Mouse (Mus musculus): ENCODE data around the gene Dcp1b. TPM values are rescaled to one million over a fixed set of nuclear protein-coding genes. Genes with fewer than 3 reads are reported as not detected.
"Not testable (repeated sequence)": the region's sequence is repeated elsewhere in the genome, so short reads cannot be mapped to it uniquely, and the experiment has no call there.

The Dcp1b gene
- total RNA-seq, 2 experiments from 2014 or later: 16.4 to 22.6 TPM

DNA sequence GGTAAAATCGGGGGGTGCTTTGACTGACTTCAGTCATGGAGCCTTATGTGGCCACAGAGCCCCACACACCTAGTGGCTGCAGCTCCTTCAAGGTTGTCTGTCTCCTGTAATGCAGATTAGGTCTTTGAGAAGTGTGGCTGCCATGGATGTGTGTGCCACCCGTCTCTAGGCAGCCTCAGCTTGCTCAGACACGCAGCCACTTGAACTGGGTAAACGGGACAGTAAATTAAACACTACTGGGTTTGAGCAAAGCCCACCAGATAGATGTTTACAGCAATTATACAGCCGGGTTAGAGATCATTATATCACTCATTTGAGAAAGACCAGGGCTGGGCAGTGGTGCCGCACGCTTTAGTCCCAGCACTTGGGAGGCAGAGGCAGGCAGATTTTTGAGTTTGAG lies 19.5 kb downstream of the Dcp1b start:
- DNase-seq (ENCODE audit: low spot score in 2 of 2): no peak

DNA sequence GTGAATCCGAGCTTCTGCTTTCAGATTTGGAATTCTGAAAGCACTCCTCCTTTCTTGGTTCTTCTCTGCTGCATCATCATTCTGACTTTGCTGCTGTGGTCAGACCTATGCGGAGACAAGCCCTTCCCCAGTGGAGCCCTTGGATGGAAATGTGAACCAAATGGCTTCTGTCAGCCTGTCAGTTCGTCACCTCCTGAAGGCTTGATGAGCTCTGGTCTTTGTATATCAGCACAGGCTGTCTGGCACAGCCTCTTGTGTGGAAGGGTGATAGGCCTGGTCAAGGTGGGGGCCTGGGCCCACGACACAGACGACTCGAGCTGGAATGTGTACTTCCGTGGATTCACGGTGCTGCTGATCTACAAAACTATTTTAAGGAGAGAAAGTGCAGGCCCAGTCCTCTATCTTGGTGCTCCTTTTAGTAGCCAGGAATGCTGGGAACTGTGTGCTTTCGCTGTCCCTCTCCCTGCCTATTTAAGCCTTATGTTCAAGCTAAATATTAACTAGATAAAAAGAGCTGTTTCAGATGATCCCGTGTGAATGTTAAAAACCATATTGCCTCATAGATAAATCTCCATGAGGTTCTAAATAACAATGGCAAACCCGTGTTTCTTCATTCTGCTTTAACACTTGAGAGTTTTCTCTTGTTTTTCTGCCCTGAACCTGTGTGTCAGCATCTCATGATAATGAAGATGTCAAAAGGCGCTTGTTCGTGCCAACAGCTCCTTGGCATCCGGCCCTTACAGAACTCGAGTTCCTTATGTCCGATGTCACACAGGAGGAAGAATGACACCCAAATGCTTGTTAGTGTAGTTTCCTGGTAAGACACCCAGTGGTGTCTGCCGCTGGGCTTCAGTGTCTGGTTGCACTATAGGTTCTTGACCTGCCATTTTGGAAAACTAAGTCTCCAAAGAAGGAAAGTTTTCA lies 21.6 kb downstream of the Dcp1b start, which contains the start of gene Cacna1c:
Gene Cacna1c, minus strand, starts transcription at position 37 of the 924 bp plus-strand sequence.
- DNase-seq (ENCODE audit: low spot score in 2 of 2): no peak

DNA sequence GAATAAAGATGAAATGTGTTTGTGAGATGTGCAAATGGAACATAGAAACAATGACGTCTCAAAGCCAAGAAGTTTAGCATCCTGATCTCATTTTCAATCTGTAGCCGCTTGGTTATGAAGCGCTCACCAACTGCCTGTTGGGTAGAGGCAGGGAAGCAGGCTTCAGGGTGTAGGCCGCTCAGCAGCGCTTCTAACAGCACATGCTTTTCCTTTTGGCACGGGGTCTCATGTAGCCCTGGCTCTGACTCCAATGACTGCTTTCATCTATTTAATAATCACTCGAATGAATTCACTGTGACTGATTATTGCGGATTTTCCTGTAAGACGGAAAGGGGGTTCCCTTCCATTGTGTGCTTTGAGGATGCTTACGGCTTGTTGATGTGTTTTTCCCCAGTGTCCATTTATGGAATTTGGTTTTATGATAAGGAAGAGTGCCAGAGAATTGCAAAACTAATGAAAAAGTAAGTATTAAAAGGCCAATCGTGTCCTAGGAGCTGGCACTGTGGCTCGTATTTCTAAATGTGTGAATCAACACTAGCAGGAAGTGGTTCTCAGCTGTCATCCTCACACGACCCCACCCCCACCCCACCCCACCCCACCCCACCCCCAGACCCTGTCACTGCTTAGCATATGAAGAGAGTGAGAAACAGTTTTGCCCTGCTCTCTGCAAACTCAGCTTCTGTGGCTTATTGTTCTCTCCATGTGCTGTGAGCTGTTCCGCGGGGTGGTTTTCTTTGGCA lies 23.7 kb downstream of the Dcp1b start:
- DNase-seq (ENCODE audit: low spot score in 2 of 2): peak; percentile 40 to 59

DNA sequence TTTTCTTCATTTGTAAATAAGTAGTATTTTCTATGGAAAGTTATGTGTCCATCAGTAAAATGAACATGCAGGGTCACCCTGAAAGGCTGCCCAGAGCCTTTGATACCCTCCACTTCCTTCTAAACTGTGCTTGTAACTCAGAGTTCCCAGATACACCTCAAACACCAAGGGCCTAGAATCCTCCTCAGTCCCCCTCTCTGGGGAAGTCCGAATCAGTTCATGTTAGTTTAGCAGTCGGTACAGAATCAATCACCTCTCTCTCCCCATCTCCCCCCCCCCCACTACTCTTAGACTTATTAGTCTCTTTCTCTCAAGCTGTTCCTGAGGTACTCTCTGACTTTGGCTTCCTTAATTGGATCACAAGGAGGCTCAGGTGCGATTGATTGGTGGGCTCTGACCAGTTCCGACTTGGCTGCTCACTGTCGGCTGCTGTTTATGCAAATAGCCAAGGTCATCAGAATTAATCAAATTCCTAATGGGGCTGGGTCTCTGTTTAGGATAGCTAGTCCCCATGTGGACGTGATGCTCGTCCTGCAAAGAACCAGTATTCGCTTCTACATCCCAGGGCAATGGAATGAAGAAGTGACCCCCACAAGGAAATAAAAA lies 24.3 kb downstream of the Dcp1b start:
- DNase-seq (ENCODE audit: low spot score in 2 of 2): no peak

DNA sequence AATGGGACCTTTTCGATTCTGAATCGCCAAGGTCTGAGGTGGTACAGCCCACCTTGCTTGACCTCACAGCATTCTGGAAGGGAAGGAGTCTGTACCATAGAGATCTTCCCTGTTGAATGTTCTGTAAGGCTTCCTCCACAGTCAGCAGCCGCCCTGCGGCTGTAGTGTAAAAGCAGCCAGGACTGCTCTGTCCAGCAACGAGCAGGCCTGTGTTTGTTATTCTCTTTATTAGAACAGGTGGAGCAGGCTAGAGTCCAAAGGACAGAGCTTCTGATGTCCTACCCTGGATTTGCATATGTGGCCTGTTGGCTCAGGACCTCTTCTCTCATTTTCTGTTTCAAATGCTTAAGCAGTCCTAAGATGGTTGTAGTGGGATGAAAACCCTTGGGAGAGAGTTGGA lies 25.3 kb downstream of the Dcp1b start:
- DNase-seq (ENCODE audit: low spot score in 2 of 2): no peak

DNA sequence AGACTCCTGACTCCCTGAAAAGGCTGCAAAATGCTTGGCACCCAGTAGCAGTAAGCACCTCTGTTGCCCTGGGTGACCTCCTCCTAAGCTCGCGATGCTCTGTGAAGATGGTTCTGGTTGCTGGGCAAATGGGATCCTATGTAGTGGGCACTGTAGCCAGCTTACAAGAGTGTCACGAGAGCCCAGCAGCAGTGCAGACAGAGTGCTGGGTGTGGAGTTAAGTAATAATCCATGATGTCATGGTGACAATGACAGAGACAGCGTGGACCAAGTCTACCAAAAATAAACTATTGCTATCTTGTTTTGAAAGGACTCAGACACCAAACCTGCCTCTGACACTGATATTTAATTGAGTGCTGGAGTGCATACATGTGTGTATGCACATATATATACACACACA lies 26.5 kb downstream of the Dcp1b start:
- no peak for DNase-seq (ENCODE audit: low spot score in 2 of 2)

DNA sequence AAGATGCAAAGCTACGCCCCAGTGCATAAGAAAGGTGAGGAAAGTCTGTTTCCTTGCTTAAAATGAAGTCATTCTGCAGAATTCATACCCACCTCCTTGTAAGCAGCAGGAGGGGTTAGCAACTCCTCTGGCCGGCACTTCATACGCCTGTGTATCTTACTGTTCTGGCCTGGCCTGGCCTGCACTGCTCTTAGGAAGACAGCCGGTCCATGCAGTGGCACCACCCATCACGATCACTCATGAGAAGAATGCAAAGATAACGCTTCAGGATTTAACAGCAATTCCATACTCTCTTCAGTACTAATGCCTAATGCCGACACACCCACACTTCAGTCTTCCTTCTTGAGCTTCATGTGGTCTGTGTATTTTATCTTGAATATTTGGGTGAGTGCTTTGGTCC lies 29.2 kb downstream of the Dcp1b start:
- DNase-seq (ENCODE audit: low spot score in 2 of 2): no peak

DNA sequence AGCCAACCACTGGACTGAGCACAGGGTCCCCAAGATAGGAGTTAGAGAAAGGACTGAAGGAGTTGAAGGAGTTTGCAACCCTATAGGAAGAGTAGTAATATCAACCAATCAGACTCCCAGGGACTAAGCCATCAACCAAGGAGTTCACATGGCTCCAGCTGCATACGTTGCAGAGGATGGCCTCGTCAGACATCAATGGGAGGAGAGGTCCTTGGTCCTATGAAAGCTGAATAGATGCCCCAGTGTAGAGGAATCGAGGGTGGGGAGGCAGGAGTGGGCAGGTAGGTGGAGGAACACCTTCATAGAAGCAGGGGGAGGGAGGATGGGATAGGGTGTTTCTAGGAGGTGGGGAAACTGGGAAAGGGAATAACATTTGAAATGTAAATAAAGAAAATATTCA lies 29.9 kb downstream of the Dcp1b start:
- DNase-seq (ENCODE audit: low spot score in 2 of 2): no peak

DNA sequence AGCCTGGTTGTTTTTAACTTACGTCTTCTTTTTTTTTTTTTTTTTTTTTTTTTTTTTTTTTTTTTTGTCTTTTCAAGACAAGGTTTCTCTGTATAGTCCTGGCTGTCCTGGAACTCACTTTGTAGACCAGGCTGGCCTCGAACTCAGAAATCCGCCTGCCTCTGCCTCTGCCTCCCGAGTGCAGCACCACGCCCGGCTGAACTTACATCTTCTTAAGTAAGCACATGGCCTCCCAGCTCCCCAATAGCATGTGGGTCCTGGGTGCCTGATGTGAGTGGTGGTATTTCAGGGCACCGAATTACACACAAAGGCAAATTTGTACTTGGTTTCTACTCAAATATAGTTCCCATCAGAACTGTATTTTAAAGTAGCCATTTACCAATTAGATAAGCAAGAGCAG lies 31.0 kb downstream of the Dcp1b start:
- not testable (repeated sequence) for DNase-seq (ENCODE audit: low spot score in 2 of 2)

DNA sequence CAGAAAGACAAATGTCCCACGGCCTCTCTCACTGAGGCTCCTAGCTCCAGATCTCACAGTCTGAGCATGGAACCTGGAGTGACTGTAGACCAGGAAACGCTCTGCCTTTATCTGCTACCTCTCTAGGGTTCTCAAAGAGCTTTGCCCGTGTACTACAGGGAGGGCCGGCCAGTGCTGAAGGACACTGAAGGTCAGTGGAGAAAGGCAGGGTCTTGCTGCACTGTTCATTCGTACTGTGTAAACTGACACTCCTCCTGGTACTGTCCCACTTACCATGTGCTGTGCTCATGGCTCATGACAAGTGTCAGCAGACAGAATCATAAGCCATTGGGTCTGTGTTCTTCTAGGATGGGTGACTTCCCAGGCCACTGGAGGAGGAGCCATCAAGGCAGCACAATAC lies 38.3 kb downstream of the Dcp1b start:
- DNase-seq (ENCODE audit: low spot score in 2 of 2): no peak

DNA sequence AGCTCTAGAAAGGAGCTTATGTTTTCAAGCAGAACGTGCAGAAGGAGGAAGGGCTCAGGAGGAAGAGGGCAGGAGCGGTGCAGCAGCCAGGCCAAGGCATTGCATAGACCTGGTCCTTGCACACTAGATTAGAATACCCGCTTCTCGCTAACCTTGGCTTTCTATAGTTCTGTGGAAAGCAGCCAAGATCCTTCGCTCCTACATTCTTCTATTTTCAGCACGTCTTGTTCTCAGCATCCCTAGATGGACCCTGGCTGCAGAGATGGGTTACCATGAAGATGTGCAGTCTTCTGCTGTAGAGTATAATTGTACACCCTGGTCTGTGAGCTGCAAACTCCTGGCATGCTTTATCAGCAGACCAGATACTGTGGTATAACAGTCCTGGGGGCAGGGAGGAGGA lies 39.1 kb downstream of the Dcp1b start:
- DNase-seq (ENCODE audit: low spot score in 2 of 2): no peak

DNA sequence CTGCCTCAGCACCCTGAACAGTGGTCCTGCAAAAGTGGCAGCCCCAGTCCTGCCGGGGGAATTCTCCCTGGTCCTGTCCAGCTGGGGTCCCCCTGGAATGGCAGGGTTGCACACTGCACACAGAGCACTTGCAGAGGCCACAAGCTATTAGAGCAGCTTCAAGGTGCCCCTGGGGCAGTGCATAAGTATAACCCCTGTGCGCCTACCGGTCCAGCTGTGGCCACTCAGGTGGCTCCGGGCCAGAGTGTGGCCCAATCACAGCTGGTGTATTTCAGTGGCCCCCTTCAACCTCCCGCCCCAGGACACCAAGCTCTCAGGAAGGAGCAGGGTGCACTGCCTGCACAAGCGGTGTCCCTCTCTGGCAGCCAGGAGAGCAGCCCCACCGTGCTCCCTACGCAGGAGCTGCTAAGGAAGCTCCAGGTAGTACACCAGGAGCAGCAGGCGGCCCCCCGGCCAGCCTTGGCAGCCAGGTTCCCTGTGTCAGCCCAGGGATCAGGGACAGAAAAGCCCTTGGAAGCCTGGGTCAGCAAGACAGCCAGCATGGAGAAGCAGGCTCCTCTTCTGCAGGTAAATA lies 40.1 kb downstream of the Dcp1b start:
- no peak for DNase-seq (ENCODE audit: low spot score in 2 of 2)

DNA sequence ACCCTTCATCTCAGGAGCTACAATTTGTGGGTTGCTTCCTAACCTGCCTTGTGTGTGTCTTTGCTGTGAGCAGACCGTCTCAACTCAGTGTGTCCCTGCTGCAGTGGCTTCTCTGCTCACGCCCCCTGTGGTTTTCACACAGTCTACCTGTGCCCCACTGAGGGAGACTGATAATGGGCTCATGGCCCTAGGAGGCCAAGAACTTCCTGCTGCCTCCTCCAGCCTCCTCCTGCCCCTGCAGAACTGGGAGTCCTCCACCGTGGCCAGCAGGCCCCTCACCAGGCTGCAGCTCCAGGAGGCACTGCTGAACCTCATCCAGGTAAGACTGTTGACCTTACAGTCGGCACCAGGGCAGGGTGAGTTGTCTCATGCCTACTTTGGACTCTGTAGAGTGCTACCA lies 42.6 kb downstream of the Dcp1b start:
- no peak for DNase-seq (ENCODE audit: low spot score in 2 of 2)

DNA sequence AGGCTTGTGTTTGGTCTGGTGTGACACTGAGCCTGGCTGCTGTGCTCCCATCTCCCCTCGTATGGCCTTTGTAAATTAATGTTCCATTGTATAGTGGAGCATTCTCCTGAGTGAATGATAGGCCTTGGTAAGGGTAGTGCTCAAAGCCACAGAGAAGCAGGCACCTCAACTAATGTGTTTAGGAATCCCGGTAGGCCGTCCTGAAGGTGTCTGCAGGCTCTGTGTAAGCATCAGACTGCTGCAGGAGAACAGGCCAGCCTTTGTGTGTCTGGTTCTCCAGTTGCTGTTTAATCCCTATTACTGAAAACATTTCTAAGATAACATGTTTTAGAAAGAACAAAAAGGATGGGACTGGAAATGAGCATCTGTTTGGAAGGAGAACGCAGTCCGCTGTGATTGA lies 43.5 kb downstream of the Dcp1b start:
- DNase-seq (ENCODE audit: low spot score in 2 of 2): no peak

DNA sequence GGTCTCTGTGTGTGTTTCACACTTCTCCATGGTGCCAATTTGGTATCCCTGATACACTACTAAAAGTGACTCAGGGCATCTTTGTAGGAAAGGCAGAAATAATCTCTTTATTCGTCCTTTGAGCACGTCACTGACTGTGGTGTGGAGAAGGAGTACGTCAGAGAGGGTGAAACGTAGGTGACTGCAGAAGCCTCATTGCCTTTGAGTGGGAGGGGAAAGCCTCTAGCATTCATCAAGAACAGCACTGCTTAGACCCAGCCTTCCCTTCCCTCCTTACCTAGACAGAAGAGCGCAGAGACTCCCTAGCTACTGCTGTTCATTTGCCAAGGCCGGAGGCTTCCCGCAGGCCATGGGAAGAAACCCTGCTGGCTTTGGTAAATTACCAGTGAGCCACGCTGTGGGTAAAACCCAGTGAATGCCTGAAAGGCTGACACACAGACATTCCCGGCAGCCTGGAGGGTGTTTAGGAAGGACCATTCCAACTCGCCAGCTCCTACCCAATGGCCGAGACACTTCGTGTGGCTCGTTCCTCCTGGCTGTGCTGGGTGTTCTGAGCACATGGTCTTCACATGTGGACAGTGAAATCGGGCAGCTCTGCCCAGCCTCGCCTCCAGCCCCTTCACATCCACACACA lies 44.3 kb downstream of the Dcp1b start:
- no peak for DNase-seq (ENCODE audit: low spot score in 2 of 2)

DNA sequence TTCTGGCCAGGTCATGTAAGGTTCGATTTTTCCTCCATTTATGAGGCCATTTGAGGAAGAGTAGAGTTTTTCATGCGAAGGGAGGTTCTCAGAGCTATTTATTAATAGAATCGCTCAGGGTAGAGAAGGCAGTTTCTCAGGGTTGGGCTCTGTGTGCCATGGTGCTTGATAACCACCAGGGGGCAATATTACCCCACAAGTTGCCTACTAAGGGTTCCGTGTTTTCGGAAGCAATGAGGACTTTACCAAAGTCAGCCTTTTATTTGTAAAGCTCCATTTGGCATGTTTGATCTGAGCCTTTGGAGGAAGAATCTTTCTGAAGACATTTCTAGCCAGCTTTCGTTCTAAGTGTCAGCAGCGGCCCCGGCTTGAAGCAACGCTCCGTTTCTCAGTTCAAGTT lies 45.2 kb downstream of the Dcp1b start:
- peak; percentile 77 for DNase-seq (ENCODE audit: low spot score in 2 of 2)

DNA sequence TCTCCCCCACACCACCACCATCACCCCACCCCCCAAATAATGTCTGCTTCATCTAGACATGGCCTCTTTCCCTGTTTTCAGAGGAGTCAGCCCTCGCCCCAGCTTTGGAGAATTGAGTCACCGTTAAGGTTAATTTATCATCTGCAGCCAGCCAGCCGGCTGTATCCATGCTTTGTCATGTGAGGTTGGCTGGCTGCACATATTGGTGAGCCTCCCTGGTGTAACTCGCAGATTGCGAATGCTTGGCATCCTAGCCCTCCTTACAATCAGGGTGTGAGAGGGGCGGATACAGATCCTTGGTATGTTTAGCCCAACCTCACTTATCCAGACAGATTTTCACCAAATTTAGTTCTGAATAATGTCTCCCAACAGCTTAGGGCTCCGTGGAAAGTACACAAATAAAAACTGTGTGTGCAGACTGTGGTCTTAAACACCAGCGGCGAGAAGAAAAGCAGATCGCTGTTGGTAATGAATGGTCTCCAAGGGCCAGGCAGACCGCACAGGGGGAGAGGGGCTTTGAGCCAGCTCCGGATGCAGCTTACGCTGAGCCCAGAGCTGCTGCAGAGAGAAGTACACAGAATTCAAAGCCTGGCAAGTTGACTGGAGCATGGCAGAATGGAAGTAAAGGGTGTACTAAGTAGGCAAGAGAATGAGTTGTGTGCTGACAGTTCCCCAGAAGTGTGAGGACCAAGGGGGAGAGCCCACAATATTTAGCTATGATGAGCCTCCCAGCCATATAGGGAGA lies 49.6 kb downstream of the Dcp1b start:
- peak; percentile 41 to 54 for DNase-seq (ENCODE audit: low spot score in 2 of 2)

DNA sequence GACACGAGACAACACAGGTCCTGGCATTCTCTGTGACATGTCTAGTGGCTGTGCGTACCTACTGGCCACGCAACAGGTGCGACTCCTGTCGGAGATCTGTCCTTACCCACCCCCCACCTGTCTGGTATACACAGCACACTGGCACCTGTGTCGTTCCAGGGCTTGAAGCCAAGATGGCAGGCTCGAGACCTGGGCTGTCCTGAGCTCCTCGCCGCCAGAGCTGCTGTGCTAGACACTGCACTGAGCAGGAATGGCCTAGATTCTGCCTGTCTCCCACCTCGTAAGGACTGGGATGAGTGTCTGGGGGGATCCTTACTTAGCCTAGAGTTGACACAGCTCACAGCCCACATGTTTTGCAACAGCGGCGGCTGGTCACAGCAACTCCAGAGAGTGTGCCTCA lies 50.2 kb downstream of the Dcp1b start:
- peak in 1 of 2 experiments; percentile 14 for DNase-seq (ENCODE audit: low spot score in 2 of 2)

DNA sequence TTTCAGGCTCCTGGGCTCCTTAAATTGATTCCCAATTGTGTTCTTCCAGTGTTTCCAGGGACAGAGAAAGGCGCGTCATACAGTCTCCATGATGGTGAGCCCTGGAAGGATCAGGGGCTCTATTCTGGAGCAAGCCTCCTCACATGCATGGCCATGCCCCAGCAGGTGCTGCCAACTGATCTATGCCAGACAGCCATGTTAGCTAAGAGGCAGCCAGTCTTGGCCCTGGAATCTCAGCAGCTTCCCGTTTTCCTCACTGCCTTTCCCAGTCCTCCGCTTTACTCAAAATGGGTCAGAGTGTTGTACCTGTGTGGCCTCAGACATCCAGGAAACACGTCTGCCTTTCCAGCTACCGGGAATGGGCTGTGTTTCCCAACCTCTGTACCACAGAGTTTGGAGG lies 50.7 kb downstream of the Dcp1b start:
- peak in 1 of 2 experiments; percentile 17 for DNase-seq (ENCODE audit: low spot score in 2 of 2)

DNA sequence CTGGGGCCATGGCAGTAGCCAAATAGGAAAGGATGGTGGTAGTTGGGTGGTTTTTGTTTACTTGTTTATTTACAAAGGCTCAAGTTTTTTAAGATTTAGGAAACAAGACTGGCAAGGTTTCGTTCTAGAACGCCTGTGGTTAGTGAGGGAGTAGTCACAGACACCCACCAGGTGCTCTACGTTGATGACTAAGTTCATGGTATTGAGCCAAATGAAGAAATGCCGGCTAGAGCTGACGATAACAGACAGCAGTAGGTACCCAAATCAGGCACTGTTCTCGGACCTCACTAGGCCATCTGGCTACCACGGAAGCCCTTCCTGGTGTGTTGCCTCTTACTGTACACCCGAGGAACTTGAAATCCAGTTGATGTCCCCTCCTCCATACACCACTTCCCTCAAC lies 51.9 kb downstream of the Dcp1b start:
- DNase-seq (ENCODE audit: low spot score in 2 of 2): no peak

Measured in layer of hippocampus, postnatal 10 days (tissue).